Mouse (Mus musculus): ENCODE measurements around the gene Ntng2. TPM values are rescaled to one million over a fixed set of nuclear protein-coding genes. Genes with fewer than 3 reads are reported as not detected.

The Ntng2 gene
- 3.3 and 3.8 TPM in 2 replicates for polyA plus RNA-seq (2012; rRNA removed)
- 0.26 and 1.00 TPM in 2 replicates for polyA plus RNA-seq (2014; fragmentation: Nextera tagmentation; extraction: Ambion mirVana)

- DNase-seq (ENCODE audit: low spot score) = peak; percentile 10
- Histone ChIP-seq H3K36me3 (ENCODE audit: control insufficient read depth, insufficient read depth, low read length) (no peaks in the 10 kb centered on the region), H3K27me3 (ENCODE audit: control insufficient read depth, insufficient read depth, low read length) (peaks cover 70% of the 10 kb centered on the region), H3K4me1 (ENCODE audit: control insufficient read depth, insufficient read depth, low read length) (peaks cover 23% of the 10 kb centered on the region; the same call in 1 of the 2 replicates), H3K4me3 (replicated peaks; ENCODE audit: low read length) (peak within 1 kb of the TSS; percentile 49), H3K4me2 (replicated peaks; ENCODE audit: low read depth, low read length, severe bottlenecking) (peak within 1 kb of the TSS; percentile 96), H3K9me3 (ENCODE audit: control insufficient read depth, low read length) (no peaks in the 10 kb centered on the region), H3K27ac (replicated peaks; ENCODE audit: low read depth, low read length) (no peak within 1 kb of the TSS), H3K9ac (ENCODE audit: low read depth, low read length, severe bottlenecking) (peak within 1 kb of the TSS; percentile 32)
- ATAC-seq (ENCODE audit: low FRiP score, low read depth) = 0 out of 2 replicates have a peak, but pooled peaks have one; percentile 24
- WGBS = 0% methylated on average over 41 of the region's 54 CpGs
- TF ChIP-seq POLR2A (IDR thresholded peaks at IDR 0.05; ENCODE audit: borderline replicate concordance, extremely low read depth, insufficient read depth, insufficient read length) = no peak
These were observed at the start of gene Ntng2 for GRCm38 (mm10) chr2:29252599-29253204. Gene Ntng2, minus strand, starts transcription at chr2:29253005.

- TF ChIP-seq POLR2A (IDR thresholded peaks at IDR 0.05; ENCODE audit: borderline replicate concordance, extremely low read depth, insufficient read depth, insufficient read length) = no peak
- 59% methylated on average over 3 of the region's 3 CpGs for WGBS
- H3K27ac ChIP-seq (replicated peaks; ENCODE audit: low read depth, low read length) = no peak overlapping the region
- H3K9me3 ChIP-seq (ENCODE audit: control insufficient read depth, low read length) = no peaks in the 10 kb centered on the region; the same call in 1 of the 2 replicates
- DNase-seq (ENCODE audit: low spot score) = no peak
- no peak overlapping the region for H3K9ac ChIP-seq (ENCODE audit: low read depth, low read length, severe bottlenecking)
- H3K4me2 ChIP-seq (replicated peaks; ENCODE audit: low read depth, low read length, severe bottlenecking) = no peak overlapping the region
- no peak for ATAC-seq (ENCODE audit: low FRiP score, low read depth)
- H3K36me3 ChIP-seq (ENCODE audit: control insufficient read depth, insufficient read depth, low read length) = no peaks in the 10 kb centered on the region
- no peaks in the 10 kb centered on the region for H3K4me1 ChIP-seq (ENCODE audit: control insufficient read depth, insufficient read depth, low read length)
- no peaks in the 10 kb centered on the region for H3K27me3 ChIP-seq (ENCODE audit: control insufficient read depth, insufficient read depth, low read length)
- no peak overlapping the region for H3K4me3 ChIP-seq (replicated peaks; ENCODE audit: low read length)
These were observed 42.8 kb upstream of the Ntng2 start for GRCm38 (mm10) chr2:29295557-29295956.

DNA sequence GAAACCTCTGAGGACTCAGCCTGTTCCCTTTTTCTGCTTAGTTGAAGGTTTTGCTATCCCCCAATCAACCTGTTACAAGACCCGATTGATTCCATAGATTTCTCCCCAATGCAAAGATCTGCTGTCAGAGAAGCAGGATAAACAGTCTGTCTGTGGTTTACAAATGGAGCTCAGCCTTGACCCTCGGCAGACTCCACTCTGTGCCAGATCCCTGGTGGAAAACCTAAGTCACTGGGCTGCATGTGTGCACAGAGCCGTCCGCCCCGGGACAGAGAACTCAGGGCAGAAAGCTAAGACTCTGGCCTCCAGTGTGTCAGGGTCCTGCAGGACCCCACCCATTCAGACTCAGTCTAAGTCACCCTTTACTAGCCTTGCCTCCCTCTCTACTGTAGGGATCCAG lies 34.8 kb upstream of the Ntng2 start:
- ATAC-seq (ENCODE audit: low FRiP score, low read depth) (no peak), DNase-seq (ENCODE audit: low spot score) (no peak)
- no peak overlapping the region for H3K4me3 ChIP-seq (replicated peaks; ENCODE audit: low read length)
- H3K27me3 ChIP-seq (ENCODE audit: control insufficient read depth, insufficient read depth, low read length) = no peaks in the 10 kb centered on the region
- no peaks in the 10 kb centered on the region for H3K36me3 ChIP-seq (ENCODE audit: control insufficient read depth, insufficient read depth, low read length)
- H3K9me3 ChIP-seq (ENCODE audit: control insufficient read depth, low read length) = no peaks in the 10 kb centered on the region
- no peaks in the 10 kb centered on the region for H3K4me1 ChIP-seq (ENCODE audit: control insufficient read depth, insufficient read depth, low read length)
- no peak overlapping the region for H3K4me2 ChIP-seq (replicated peaks; ENCODE audit: low read depth, low read length, severe bottlenecking)
- H3K9ac ChIP-seq (ENCODE audit: low read depth, low read length, severe bottlenecking) = no peak overlapping the region
- 71% methylated on average over 5 of the region's 5 CpGs for WGBS
- no peak overlapping the region for H3K27ac ChIP-seq (replicated peaks; ENCODE audit: low read depth, low read length)
- no peak for TF ChIP-seq POLR2A (IDR thresholded peaks at IDR 0.05; ENCODE audit: borderline replicate concordance, extremely low read depth, insufficient read depth, insufficient read length)

DNA sequence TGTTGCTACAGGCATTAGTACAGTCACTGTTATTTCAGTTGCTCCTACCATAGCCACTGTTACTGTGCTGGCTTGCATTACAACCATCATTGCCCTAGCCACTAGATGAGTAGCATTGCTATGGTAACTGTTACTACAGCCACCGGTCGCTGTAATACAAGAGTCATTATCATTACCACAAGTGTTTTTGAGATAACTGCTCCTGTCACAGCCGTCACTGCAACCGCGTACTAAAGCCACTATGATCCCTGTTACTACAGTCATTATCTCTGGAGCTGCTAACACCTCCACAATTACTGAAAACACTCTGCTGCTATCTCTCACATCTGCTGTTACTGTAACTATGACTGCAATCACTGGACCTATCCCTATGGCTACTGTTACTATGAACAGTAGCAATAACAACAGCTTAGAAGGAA lies 24.9 kb upstream of the Ntng2 start:
- H3K9ac ChIP-seq (ENCODE audit: low read depth, low read length, severe bottlenecking) = no peak overlapping the region
- H3K9me3 ChIP-seq (ENCODE audit: control insufficient read depth, low read length) = no peaks in the 10 kb centered on the region
- H3K4me2 ChIP-seq (replicated peaks; ENCODE audit: low read depth, low read length, severe bottlenecking) = no peak overlapping the region
- H3K27me3 ChIP-seq (ENCODE audit: control insufficient read depth, insufficient read depth, low read length) = no peaks in the 10 kb centered on the region
- TF ChIP-seq POLR2A (IDR thresholded peaks at IDR 0.05; ENCODE audit: borderline replicate concordance, extremely low read depth, insufficient read depth, insufficient read length) = no peak
- no peaks in the 10 kb centered on the region for H3K36me3 ChIP-seq (ENCODE audit: control insufficient read depth, insufficient read depth, low read length)
- no peaks in the 10 kb centered on the region for H3K4me1 ChIP-seq (ENCODE audit: control insufficient read depth, insufficient read depth, low read length)
- no peak for DNase-seq (ENCODE audit: low spot score)
- WGBS = 77% methylated on average over 5 of the region's 5 CpGs
- no peak overlapping the region for H3K27ac ChIP-seq (replicated peaks; ENCODE audit: low read depth, low read length)
- no peak overlapping the region for H3K4me3 ChIP-seq (replicated peaks; ENCODE audit: low read length)
- no peak for ATAC-seq (ENCODE audit: low FRiP score, low read depth)

DNA sequence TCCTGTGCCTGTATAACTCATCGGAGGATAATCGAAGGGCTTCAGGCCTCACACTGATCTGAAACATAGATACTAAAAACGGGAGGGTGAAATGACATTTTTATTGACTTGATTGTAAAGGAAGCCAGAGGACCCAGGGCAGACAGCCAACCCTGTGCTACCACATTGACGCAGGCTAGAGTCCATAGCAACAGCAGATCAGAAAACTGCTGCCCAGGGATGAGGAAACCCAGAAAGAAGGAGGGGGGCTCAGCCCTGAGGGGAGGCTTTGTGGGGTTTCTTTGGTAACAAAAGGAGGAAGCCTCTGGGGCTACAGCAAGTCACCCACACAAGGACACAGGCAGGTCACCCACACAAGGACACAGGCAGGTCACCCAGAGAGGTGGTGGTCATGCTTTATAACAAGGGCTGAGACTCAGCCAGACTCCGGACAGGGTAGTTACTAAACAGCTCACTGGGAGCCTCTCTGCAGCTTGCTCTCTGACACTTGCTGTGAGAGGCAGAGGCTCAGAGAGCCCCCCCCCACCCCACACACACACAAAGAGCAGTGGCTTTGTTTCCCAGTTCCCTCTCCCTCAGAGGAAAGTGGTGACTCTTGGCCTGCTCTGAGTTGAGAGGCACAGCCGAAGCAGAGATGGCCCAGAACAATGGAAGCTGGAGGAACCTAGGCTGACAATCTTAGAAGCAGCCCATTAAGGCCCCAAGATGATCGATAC lies 19.2 kb upstream of the Ntng2 start:
- H3K9ac ChIP-seq (ENCODE audit: low read depth, low read length, severe bottlenecking) = no peak overlapping the region
- H3K9me3 ChIP-seq (ENCODE audit: control insufficient read depth, low read length) = no peaks in the 10 kb centered on the region
- DNase-seq (ENCODE audit: low spot score) = peak; percentile 48
- no peaks in the 10 kb centered on the region for H3K36me3 ChIP-seq (ENCODE audit: control insufficient read depth, insufficient read depth, low read length)
- WGBS = 54% methylated on average over 7 of the region's 7 CpGs
- no peak overlapping the region for H3K4me2 ChIP-seq (replicated peaks; ENCODE audit: low read depth, low read length, severe bottlenecking)
- no peak overlapping the region for H3K4me3 ChIP-seq (replicated peaks; ENCODE audit: low read length)
- peak; percentile 63; the same call in 1 of the 2 replicates for ATAC-seq (ENCODE audit: low FRiP score, low read depth)
- H3K4me1 ChIP-seq (ENCODE audit: control insufficient read depth, insufficient read depth, low read length) = no peaks in the 10 kb centered on the region
- H3K27ac ChIP-seq (replicated peaks; ENCODE audit: low read depth, low read length) = no peak overlapping the region
- no peaks in the 10 kb centered on the region for H3K27me3 ChIP-seq (ENCODE audit: control insufficient read depth, insufficient read depth, low read length)
- TF ChIP-seq POLR2A (IDR thresholded peaks at IDR 0.05; ENCODE audit: borderline replicate concordance, extremely low read depth, insufficient read depth, insufficient read length) = no peak
